Mouse (Mus musculus) liver, adult (tissue): Measurements from ENCODE around the gene Fgg.

Experiments used
- GATA4 ChIP-seq: IDR thresholded peaks from 2 replicates; pipeline ENCODE4 v1.6.1; 2014; ENCODE audit warnings: mild to moderate bottlenecking, low read length; ENCODE audit not compliant: insufficient replicate concordance

Fgg gene

GRCm38 (mm10) chr3:83007557-83007956, at the start of gene Fgg:
TSS of gene Fgg (plus strand) at chr3:83007724.
- TF ChIP-seq GATA4: no peak

- TF ChIP-seq GATA4: no peak
Measured at GRCm38 (mm10) chr3:82971046-82971445, 36.5 kb upstream of the Fgg start.

- TF ChIP-seq GATA4: peak; percentile 49; the same call in 1 of the 2 replicates
Measured at GRCm38 (mm10) chr3:82980818-82981217, 26.7 kb upstream of the Fgg start.

GRCm38 (mm10) chr3:82981861-82982260, 25.7 kb upstream of the Fgg start:
- TF ChIP-seq GATA4: no peak

- TF ChIP-seq GATA4: no peak
Measured at GRCm38 (mm10) chr3:82984840-82985239, 22.7 kb upstream of the Fgg start.

- TF ChIP-seq GATA4: no peak
Measured at GRCm38 (mm10) chr3:82991963-82992362, 15.6 kb upstream of the Fgg start.

GRCm38 (mm10) chr3:82992956-82993355, 14.6 kb upstream of the Fgg start:
- TF ChIP-seq GATA4: no peak

- no peak for TF ChIP-seq GATA4
Measured at GRCm38 (mm10) chr3:82995368-82995767, 12.2 kb upstream of the Fgg start.

GRCm38 (mm10) chr3:82996656-82997055, 10.9 kb upstream of the Fgg start:
- TF ChIP-seq GATA4: no peak

GRCm38 (mm10) chr3:82998772-82999463, 8.6 kb upstream of the Fgg start:
- no peak for TF ChIP-seq GATA4

- no peak for TF ChIP-seq GATA4
Measured at GRCm38 (mm10) chr3:82999995-83000394, 7.5 kb upstream of the Fgg start.

- no peak for TF ChIP-seq GATA4
Measured at GRCm38 (mm10) chr3:83002191-83002590, 5.3 kb upstream of the Fgg start.

GRCm38 (mm10) chr3:83003068-83003467, 4.5 kb upstream of the Fgg start:
- TF ChIP-seq GATA4: 0 out of 2 replicates have a peak, but pooled peaks have one; percentile 30

- no peak for TF ChIP-seq GATA4
Measured at GRCm38 (mm10) chr3:83004801-83005200, 2.7 kb upstream of the Fgg start.

- no peak for TF ChIP-seq GATA4
Measured at GRCm38 (mm10) chr3:83010291-83010690, 2.8 kb downstream of the Fgg start.

- TF ChIP-seq GATA4: peak; percentile 40; the same call in 1 of the 2 replicates
Measured at GRCm38 (mm10) chr3:83011136-83011535, 3.6 kb downstream of the Fgg start.

GRCm38 (mm10) chr3:83011565-83011964, 4.0 kb downstream of the Fgg start:
- TF ChIP-seq GATA4: no peak

- no peak for TF ChIP-seq GATA4
Measured at GRCm38 (mm10) chr3:83012636-83013035, 5.1 kb downstream of the Fgg start.

GRCm38 (mm10) chr3:83013951-83014350, 6.4 kb downstream of the Fgg start:
- no peak for TF ChIP-seq GATA4
